Comparison of ENCODE assay signal across 8 mouse cellular contexts in genomic region chr8:83608398-83608829, GRCm38 (mm10). TPM values are rescaled to one million over a fixed set of nuclear protein-coding genes. Genes with fewer than 3 reads are reported as not detected.
DNase-seq lines count a peak whose midpoint lies in the region; ATAC-seq and TF ChIP-seq lines count a peak whose summit lies in the region.

No protein-coding gene starts in this region.

- H3K36me3 ChIP-seq in E14TG2a.4 (ENCODE audit: insufficient read depth, low read length), result peaks cover 44% of the 10 kb centered on the region
- H3K36me3 ChIP-seq in forebrain, embryonic 15.5 days, result peaks cover 33% of the 10 kb centered on the region
- H3K36me3 ChIP-seq in lung, embryonic 15.5 days, result peaks cover 37% of the 10 kb centered on the region

- WGBS in bone marrow, adult 2 months, result under 1% methylated on average over 51 of the region's 51 CpGs
- under 1% methylated on average over 51 of the region's 51 CpGs for WGBS in forebrain, embryonic 15.5 days
- WGBS in lung, embryonic 15.5 days, result under 1% methylated on average over 51 of the region's 51 CpGs
- under 1% methylated on average over 51 of the region's 51 CpGs for WGBS in olfactory bulb, adult 2 months

- DNase-seq in layer of hippocampus, adult 9-11 months, result peak; percentile 83
- DNase-seq in thymus, postnatal 14 days, result peak; percentile 89

- H3K4me3 ChIP-seq in E14TG2a.4 (replicated peaks; ENCODE audit: low read length), result peak overlapping the region; percentile 93
- H3K4me3 ChIP-seq in bone marrow, adult 2 months (replicated peaks; ENCODE audit: control insufficient read depth, low read depth, low read length), result peak overlapping the region; percentile 79
- peak overlapping the region; percentile 70 for H3K4me3 ChIP-seq in forebrain, embryonic 15.5 days
- peak overlapping the region; percentile 89 for H3K4me3 ChIP-seq in lung, embryonic 15.5 days
- H3K4me3 ChIP-seq in olfactory bulb, adult 2 months (ENCODE audit: insufficient read depth, low read depth, low read length), result peak overlapping the region; percentile 83

- no peak for TF ChIP-seq CTCF in E14TG2a.4 (conservative IDR thresholded peaks at IDR 0.05; ENCODE audit: low read length)
- no peak for TF ChIP-seq CTCF in bone marrow, adult 2 months (IDR thresholded peaks at IDR 0.05; ENCODE audit: control insufficient read depth, insufficient read depth, low read length)
- TF ChIP-seq CTCF in olfactory bulb, adult 2 months (IDR thresholded peaks at IDR 0.05; ENCODE audit: insufficient read depth, low read depth, low read length), result no peak

- TF ChIP-seq POLR2A in bone marrow, adult 2 months (IDR thresholded peaks at IDR 0.05; ENCODE audit: borderline replicate concordance, control insufficient read depth, low read depth, low read length), result no peak
- no peak for TF ChIP-seq POLR2A in olfactory bulb, adult 2 months (IDR thresholded peaks at IDR 0.05; ENCODE audit: insufficient read depth, low read depth, low read length)

- peak overlapping the region; percentile 77 for H3K9ac ChIP-seq in forebrain, embryonic 15.5 days (replicated peaks)
- peak overlapping the region; percentile 94 for H3K9ac ChIP-seq in lung, embryonic 15.5 days

- H3K27me3 ChIP-seq in E14TG2a.4 (ENCODE audit: insufficient read depth, low read length), result no peaks in the 10 kb centered on the region
- H3K27me3 ChIP-seq in forebrain, embryonic 15.5 days, result no peaks in the 10 kb centered on the region
- H3K27me3 ChIP-seq in lung, embryonic 15.5 days, result no peaks in the 10 kb centered on the region

- peaks cover 64% of the 10 kb centered on the region for H3K4me1 ChIP-seq in E14TG2a.4 (replicated peaks; ENCODE audit: low read depth, low read length)
- peaks cover 5% of the 10 kb centered on the region for H3K4me1 ChIP-seq in bone marrow, adult 2 months (ENCODE audit: control insufficient read depth, insufficient read depth, low read length)
- peaks cover 18% of the 10 kb centered on the region for H3K4me1 ChIP-seq in forebrain, embryonic 15.5 days
- H3K4me1 ChIP-seq in lung, embryonic 15.5 days, result peaks cover 16% of the 10 kb centered on the region
- H3K4me1 ChIP-seq in olfactory bulb, adult 2 months (ENCODE audit: control insufficient read depth, insufficient read depth, low read length), result peaks cover 19% of the 10 kb centered on the region

- H3K27ac ChIP-seq in bone marrow, adult 2 months (ENCODE audit: control insufficient read depth, insufficient read depth, low read depth, low read length, poor library complexity), result peak overlapping the region; percentile 94
- H3K27ac ChIP-seq in forebrain, embryonic 15.5 days (replicated peaks), result peak overlapping the region; percentile 97
- peak overlapping the region; percentile 99 for H3K27ac ChIP-seq in lung, embryonic 15.5 days
- H3K27ac ChIP-seq in olfactory bulb, adult 2 months (ENCODE audit: insufficient read depth, low read depth, low read length), result peak overlapping the region; percentile 89

- peak overlapping the region; percentile 74 for H3K4me2 ChIP-seq in forebrain, embryonic 15.5 days (replicated peaks)
- H3K4me2 ChIP-seq in lung, embryonic 15.5 days, result peak overlapping the region; percentile 57

- no peaks in the 10 kb centered on the region for H3K9me3 ChIP-seq in E14TG2a.4 (ENCODE audit: low read length)
- H3K9me3 ChIP-seq in forebrain, embryonic 15.5 days, result no peaks in the 10 kb centered on the region
- H3K9me3 ChIP-seq in lung, embryonic 15.5 days, result no peaks in the 10 kb centered on the region

- peak; percentile 75 for ATAC-seq in forebrain, embryonic 15.5 days (replicated peaks)
- peak; percentile 28 to 39 for ATAC-seq in hematopoietic stem cell, adult 5-6 weeks (replicated peaks in 1 of 2; ENCODE audit: insufficient read depth in 1 of 2, low FRiP score in 2 of 2, low TSS enrichment in 1 of 2, low read depth in 1 of 2, poor library complexity in 2 of 2, severe bottlenecking in 2 of 2)
- ATAC-seq in lung, embryonic 15.5 days (ENCODE audit: borderline replicate concordance, extremely low read depth, low FRiP score, low TSS enrichment), result peak; percentile 84

RNA-seq across cellular contexts. Expression of gene Dnajb1, which starts 0.4 kb away (rescaled TPM):
- 23.8 and 23.9 TPM in 2 replicates for polyA plus RNA-seq in bone marrow, adult 2 months (2011; ENCODE audit: insufficient read depth, insufficient read length, low replicate concordance, missing spikeins)
- polyA plus RNA-seq in forebrain, embryonic 15.5 days (2015; fragmentation: Nextera tagmentation; extraction: Ambion mirVana), result 59.8 and 63.0 TPM in 2 replicates
- 68.1 and 73.6 TPM in 2 replicates for total RNA-seq in hematopoietic stem cell, adult 5-6 weeks (2017)
- 63.8 and 67.4 TPM in 2 replicates for polyA plus RNA-seq in lung, embryonic 15.5 days (2015; fragmentation: Nextera tagmentation; extraction: Ambion mirVana)
- not detected in 2 replicates for polyA plus RNA-seq in olfactory bulb, adult 2 months (2012; ENCODE audit: insufficient read depth, insufficient read length, low replicate concordance, missing spikeins)

RNA-seq across cellular contexts. Expression of gene Tecr, which starts 0.6 kb away (rescaled TPM):
- polyA plus RNA-seq in bone marrow, adult 2 months (2011; ENCODE audit: insufficient read depth, insufficient read length, low replicate concordance, missing spikeins), result 136 and 233 TPM in 2 replicates
- 683 and 712 TPM in 2 replicates for polyA plus RNA-seq in forebrain, embryonic 15.5 days (2015; fragmentation: Nextera tagmentation; extraction: Ambion mirVana)
- total RNA-seq in hematopoietic stem cell, adult 5-6 weeks (2017), result 310 and 360 TPM in 2 replicates
- 533 and 536 TPM in 2 replicates for polyA plus RNA-seq in lung, embryonic 15.5 days (2015; fragmentation: Nextera tagmentation; extraction: Ambion mirVana)
- polyA plus RNA-seq in olfactory bulb, adult 2 months (2012; ENCODE audit: insufficient read depth, insufficient read length, low replicate concordance, missing spikeins), result not detected in 2 replicates

RNA-seq across cellular contexts. Expression of gene Ndufb7, which starts 41.9 kb away (rescaled TPM):
- 240 and 480 TPM in 2 replicates for polyA plus RNA-seq in bone marrow, adult 2 months (2011; ENCODE audit: insufficient read depth, insufficient read length, low replicate concordance, missing spikeins)
- 327 and 356 TPM in 2 replicates for polyA plus RNA-seq in forebrain, embryonic 15.5 days (2015; fragmentation: Nextera tagmentation; extraction: Ambion mirVana)
- 103 and 142 TPM in 2 replicates for total RNA-seq in hematopoietic stem cell, adult 5-6 weeks (2017)
- 316 and 363 TPM in 2 replicates for polyA plus RNA-seq in lung, embryonic 15.5 days (2015; fragmentation: Nextera tagmentation; extraction: Ambion mirVana)
- polyA plus RNA-seq in olfactory bulb, adult 2 months (2012; ENCODE audit: insufficient read depth, insufficient read length, low replicate concordance, missing spikeins), result not detected in 2 replicates

RNA-seq across cellular contexts. Expression of gene Gipc1, which starts 44.1 kb away (rescaled TPM):
- 14.8 and 17.3 TPM in 2 replicates for polyA plus RNA-seq in bone marrow, adult 2 months (2011; ENCODE audit: insufficient read depth, insufficient read length, low replicate concordance, missing spikeins)
- polyA plus RNA-seq in forebrain, embryonic 15.5 days (2015; fragmentation: Nextera tagmentation; extraction: Ambion mirVana), result 161 and 168 TPM in 2 replicates
- 4.6 and 13.5 TPM in 2 replicates for total RNA-seq in hematopoietic stem cell, adult 5-6 weeks (2017)
- polyA plus RNA-seq in lung, embryonic 15.5 days (2015; fragmentation: Nextera tagmentation; extraction: Ambion mirVana), result 197 and 199 TPM in 2 replicates
- not detected in 2 replicates for polyA plus RNA-seq in olfactory bulb, adult 2 months (2012; ENCODE audit: insufficient read depth, insufficient read length, low replicate concordance, missing spikeins)

RNA-seq across cellular contexts. Expression of gene Ptger1, which starts 58.1 kb away (rescaled TPM):
- polyA plus RNA-seq in bone marrow, adult 2 months (2011; ENCODE audit: insufficient read depth, insufficient read length, low replicate concordance, missing spikeins), result 0.41 and 0.57 TPM in 2 replicates
- 0.82 and 1.2 TPM in 2 replicates for polyA plus RNA-seq in forebrain, embryonic 15.5 days (2015; fragmentation: Nextera tagmentation; extraction: Ambion mirVana)
- 0.79 and 0.94 TPM in 2 replicates for total RNA-seq in hematopoietic stem cell, adult 5-6 weeks (2017)
- polyA plus RNA-seq in lung, embryonic 15.5 days (2015; fragmentation: Nextera tagmentation; extraction: Ambion mirVana), result 1.2 and 1.4 TPM in 2 replicates
- polyA plus RNA-seq in olfactory bulb, adult 2 months (2012; ENCODE audit: insufficient read depth, insufficient read length, low replicate concordance, missing spikeins), result not detected in 2 replicates

Comparison
In these comparisons a context has a peak if more than half of its experiments do, and no peak if none do; other contexts are left out.
1. Peak in every context shown above with its lines: DNase-seq, ATAC-seq, H3K4me3 ChIP-seq and H3K27ac ChIP-seq.
2. ATAC-seq: peak in every context shown above with its lines; median percentile 84 in lung, embryonic 15.5 days; 75 in forebrain, embryonic 15.5 days; 34 in hematopoietic stem cell, adult 5-6 weeks.
3. RNA of gene Ndufb7, which starts 41.9 kb away (polyA plus RNA-seq): 240 to 480 TPM in bone marrow, adult 2 months, 327 to 356 TPM in forebrain, embryonic 15.5 days and 316 to 363 TPM in lung, embryonic 15.5 days; not detected in olfactory bulb, adult 2 months; every median in the first group is over 100 times any median in the second.